Mouse (Mus musculus) limb, embryonic 13.5 days (tissue): ENCODE data around the gene Slc51a. TPM values are rescaled to one million over a fixed set of nuclear protein-coding genes. Genes with fewer than 3 reads are reported as not detected.
"Not testable (repeated sequence)": the region's sequence is repeated elsewhere in the genome, so short reads cannot be mapped to it uniquely, and the experiment has no call there.

ENCODE experiments used
- ATAC-seq: fragments of 200-750 bp; cut with Nextera tagmentation; 2 replicates; pipeline ENCODE4 v1.8.0; 2017; ENCODE audit warnings: low read depth, moderate number of reproducible peaks, moderate TSS enrichment; ENCODE audit not compliant: low FRiP score
- H3K27ac ChIP-seq: fragments of 300-500 bp; sonication (generic); 2 replicates; pipeline ENCODE4 v1.5.1; 2015; ENCODE audit warnings: inconsistent platforms, mild to moderate bottlenecking, moderate library complexity
- H3K27me3 ChIP-seq: fragments of 300-500 bp; sonication (generic); 2 replicates; pipeline ENCODE4 v1.6.1; 2015; ENCODE audit warnings: mild to moderate bottlenecking, inconsistent platforms
- H3K36me3 ChIP-seq: fragments of 300-500 bp; sonication (generic); 2 replicates; pipeline ENCODE4 v1.6.1; 2015; ENCODE audit warnings: inconsistent platforms, mild to moderate bottlenecking, moderate library complexity
- H3K4me1 ChIP-seq: fragments of 300-500 bp; sonication (generic); 2 replicates; pipeline ENCODE4 v1.6.1; 2015; ENCODE audit warnings: inconsistent platforms
- H3K4me2 ChIP-seq: fragments of 300-500 bp; sonication (generic); replicated peaks from 2 replicates; pipeline ENCODE4 v1.6.1; 2015; ENCODE audit warnings: inconsistent platforms, mild to moderate bottlenecking, moderate library complexity
- H3K4me3 ChIP-seq: fragments of 300-500 bp; sonication (generic); 2 replicates; pipeline ENCODE4 v1.5.1; 2015; ENCODE audit warnings: moderate library complexity, mild to moderate bottlenecking, inconsistent platforms
- H3K9ac ChIP-seq: fragments of 300-500 bp; sonication (generic); 2 replicates; pipeline ENCODE4 v1.6.1; 2015; ENCODE audit warnings: mild to moderate bottlenecking, inconsistent platforms
- H3K9me3 ChIP-seq: fragments of 300-500 bp; sonication (generic); 2 replicates; pipeline ENCODE4 v1.6.1; 2016; ENCODE audit warnings: inconsistent platforms
- WGBS: fragments of 180-500 bp; shearing (Covaris S2); methylation state at CpG from one replicate; pipeline ENCODE4 v1.1.7; 2015; 5-methylcytosine and 5-hydroxymethylcytosine counted together
- polyA plus RNA-seq: library from polyadenylated mRNA; unstranded; fragments of >200 nt; fragmentation: Nextera tagmentation; extraction: Ambion mirVana; gene quantifications from 2 replicates; pipeline ENCODE4 v1.2.1, GENCODE M21; 2015

The Slc51a gene
- polyA plus RNA-seq, 1 experiment from 2014 or later, result 0.46 TPM

DNA sequence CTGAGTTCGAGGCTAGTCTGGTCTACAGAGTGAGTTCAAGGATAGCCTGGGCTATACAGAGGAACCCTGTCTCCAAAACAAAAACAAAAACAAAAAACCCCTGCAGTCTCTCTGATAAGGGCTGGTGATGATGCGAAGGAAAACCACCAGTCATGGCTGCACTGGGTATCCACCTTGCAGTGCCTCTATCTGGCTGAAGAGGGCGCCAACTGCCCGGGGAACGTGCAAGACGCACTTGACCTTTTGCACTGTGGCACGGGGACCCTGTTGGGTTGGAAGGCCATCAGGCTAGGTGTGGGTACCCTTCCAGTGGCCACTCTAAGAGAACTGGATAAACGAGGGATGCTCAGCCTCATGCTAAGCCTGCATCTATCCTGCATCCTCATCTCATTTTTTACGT lies 19.7 kb upstream of the Slc51a start:
- no peak overlapping the region for H3K4me3 ChIP-seq
- no peaks in the 10 kb centered on the region for H3K9me3 ChIP-seq
- no peaks in the 10 kb centered on the region for H3K27me3 ChIP-seq
- H3K36me3 ChIP-seq, result no peaks in the 10 kb centered on the region
- no peak overlapping the region for H3K9ac ChIP-seq
- H3K27ac ChIP-seq, result no peak overlapping the region
- ATAC-seq, result no peak
- H3K4me1 ChIP-seq, result peaks cover 35% of the 10 kb centered on the region
- 21% methylated on average over 9 of the region's 9 CpGs for WGBS
- no peak overlapping the region for H3K4me2 ChIP-seq

DNA sequence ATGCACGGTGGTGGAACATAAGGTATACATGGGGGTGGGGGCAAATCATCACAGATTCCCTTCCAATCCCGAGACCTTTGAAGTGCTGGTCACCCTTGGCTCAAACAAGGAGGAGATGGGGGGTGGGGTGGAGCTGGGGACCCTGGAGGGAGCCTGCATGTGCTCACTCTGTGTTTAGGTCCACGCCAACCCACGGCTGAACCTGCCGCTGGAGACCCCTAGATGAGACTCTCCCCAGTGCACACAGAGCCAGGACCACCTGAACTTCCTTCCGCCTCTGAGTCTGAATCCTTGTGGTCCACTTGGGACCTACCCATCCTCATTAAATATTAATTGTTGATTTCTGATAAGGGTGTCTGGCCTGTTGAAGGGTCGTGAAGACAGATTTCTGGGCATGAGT lies 19.2 kb upstream of the Slc51a start:
- Histone ChIP-seq H3K36me3 (no peaks in the 10 kb centered on the region), H3K4me3 (no peak overlapping the region), H3K27me3 (no peaks in the 10 kb centered on the region), H3K9ac (no peak overlapping the region), H3K9me3 (no peaks in the 10 kb centered on the region), H3K4me1 (peaks cover 32% of the 10 kb centered on the region), H3K27ac (no peak overlapping the region), H3K4me2 (no peak overlapping the region)
- no peak for ATAC-seq
- 79% methylated on average over 7 of the region's 7 CpGs for WGBS

DNA sequence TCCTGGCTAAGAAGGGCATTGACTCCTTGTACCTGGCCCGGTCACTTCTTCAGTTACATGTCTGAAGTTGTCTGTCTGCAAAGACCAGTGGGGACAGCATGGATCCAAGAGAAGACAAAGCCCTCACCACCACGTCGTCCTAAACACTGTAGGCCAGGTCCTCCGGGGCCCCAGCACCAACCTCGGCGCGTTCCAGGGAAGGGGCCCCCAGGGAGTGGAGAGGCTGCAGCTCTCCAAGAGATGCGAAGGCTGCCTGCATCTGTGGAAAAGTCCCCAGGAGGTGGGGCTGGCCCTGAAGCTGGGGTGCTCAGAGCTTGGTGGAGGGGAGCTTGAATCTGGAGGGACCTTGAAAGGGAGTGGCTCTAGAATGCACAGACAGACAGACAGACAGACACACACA lies 18.6 kb upstream of the Slc51a start:
- H3K4me3 ChIP-seq, result no peak overlapping the region
- H3K4me2 ChIP-seq, result no peak overlapping the region
- no peak for ATAC-seq
- no peaks in the 10 kb centered on the region for H3K27me3 ChIP-seq
- no peak overlapping the region for H3K27ac ChIP-seq
- WGBS, result 86% methylated on average over 8 of the region's 8 CpGs
- H3K36me3 ChIP-seq, result no peaks in the 10 kb centered on the region
- peaks cover 28% of the 10 kb centered on the region for H3K4me1 ChIP-seq
- H3K9me3 ChIP-seq, result no peaks in the 10 kb centered on the region
- no peak overlapping the region for H3K9ac ChIP-seq

DNA sequence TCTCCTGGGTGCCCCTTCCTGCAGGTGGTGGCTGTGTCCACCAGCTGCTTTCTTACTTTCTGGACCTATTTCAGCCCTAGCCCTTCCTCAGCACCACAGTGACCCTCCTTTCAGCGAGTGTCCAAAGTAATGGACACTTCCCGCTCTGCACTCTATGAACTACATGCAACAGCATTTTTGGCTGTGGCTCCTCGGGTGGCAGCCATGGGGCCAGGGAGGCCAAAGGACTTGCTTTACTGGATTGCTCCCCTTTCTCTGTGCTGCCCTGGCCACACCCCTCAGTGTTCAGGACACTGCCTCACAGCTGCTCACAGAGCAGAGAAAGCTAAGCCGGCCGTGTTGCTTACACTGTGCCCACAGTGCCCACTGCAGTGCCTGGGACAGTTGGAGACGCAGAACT lies 16.0 kb upstream of the Slc51a start:
- H3K27me3 ChIP-seq, result no peaks in the 10 kb centered on the region
- H3K9me3 ChIP-seq, result no peaks in the 10 kb centered on the region
- no peak overlapping the region for H3K4me3 ChIP-seq
- H3K9ac ChIP-seq, result no peak overlapping the region
- H3K36me3 ChIP-seq, result no peaks in the 10 kb centered on the region
- H3K4me2 ChIP-seq, result no peak overlapping the region
- 64% methylated on average over 6 of the region's 6 CpGs for WGBS
- no peak overlapping the region for H3K27ac ChIP-seq
- H3K4me1 ChIP-seq, result peaks cover 19% of the 10 kb centered on the region
- ATAC-seq, result no peak

DNA sequence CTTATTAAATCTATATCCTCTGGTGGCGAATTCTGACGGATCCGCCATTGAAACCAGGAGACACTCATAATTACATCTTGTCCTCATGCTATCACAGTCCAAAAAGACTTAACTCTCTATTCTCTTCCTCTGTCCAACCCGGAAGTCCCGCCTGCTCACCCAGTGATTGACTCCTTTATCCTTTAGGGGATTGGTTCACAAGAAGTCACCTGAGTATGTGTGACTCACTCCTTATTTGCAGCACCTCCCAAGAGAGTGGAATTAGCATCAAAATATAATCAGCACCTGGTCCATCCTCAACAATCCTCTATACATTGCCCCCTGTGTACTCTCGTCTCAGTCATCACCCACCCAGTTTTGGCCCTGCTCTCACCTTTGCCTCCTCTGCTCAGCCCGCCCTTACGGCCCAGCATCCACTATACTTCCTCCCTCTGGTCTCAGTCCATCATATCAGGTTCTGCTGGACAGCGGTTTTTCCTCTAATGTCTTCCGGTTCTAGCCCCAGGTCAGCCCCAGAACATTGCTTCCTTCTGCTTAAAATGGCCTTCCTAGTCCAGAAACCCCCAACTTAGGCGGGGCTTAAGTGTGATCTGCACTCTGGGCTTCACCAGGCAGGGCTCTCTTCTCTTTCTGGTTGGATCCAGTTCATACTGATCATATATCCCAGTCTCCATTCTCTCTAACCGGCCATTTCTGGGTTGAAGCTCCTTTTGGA lies 15.1 kb upstream of the Slc51a start:
- ATAC-seq, result no peak
- H3K4me1 ChIP-seq, result peaks cover 19% of the 10 kb centered on the region
- H3K9me3 ChIP-seq, result no peaks in the 10 kb centered on the region
- no peaks in the 10 kb centered on the region for H3K27me3 ChIP-seq
- H3K27ac ChIP-seq, result no peak overlapping the region
- H3K9ac ChIP-seq, result no peak overlapping the region
- H3K4me3 ChIP-seq, result no peak overlapping the region
- H3K36me3 ChIP-seq, result no peaks in the 10 kb centered on the region
- 83% methylated on average over 12 of the region's 12 CpGs for WGBS
- no peak overlapping the region for H3K4me2 ChIP-seq

DNA sequence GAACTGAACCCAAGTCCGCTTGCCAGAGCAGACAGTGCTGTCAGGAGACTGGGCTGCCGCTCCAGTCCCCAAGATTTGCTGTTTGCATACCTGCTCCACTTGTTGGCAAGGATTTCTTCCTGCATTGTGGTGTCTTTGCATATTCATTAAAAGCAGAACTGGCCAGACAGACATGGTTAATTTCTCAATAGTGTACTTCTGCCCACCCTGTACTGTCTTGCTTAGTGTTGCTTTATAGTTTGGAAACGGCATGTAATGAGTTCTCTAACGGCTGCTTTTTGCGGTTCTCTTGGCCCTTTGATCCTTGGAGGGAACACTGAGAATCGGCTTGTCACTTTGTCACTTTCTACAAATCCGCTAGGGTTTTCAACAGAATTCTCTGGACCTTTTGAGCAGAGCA lies 13.8 kb upstream of the Slc51a start:
- H3K4me1 ChIP-seq, result peaks cover 28% of the 10 kb centered on the region
- no peak for ATAC-seq
- no peak overlapping the region for H3K4me3 ChIP-seq
- 43% methylated on average over 7 of the region's 7 CpGs for WGBS
- H3K36me3 ChIP-seq, result no peaks in the 10 kb centered on the region
- no peaks in the 10 kb centered on the region for H3K9me3 ChIP-seq
- H3K27ac ChIP-seq, result no peak overlapping the region
- no peaks in the 10 kb centered on the region for H3K27me3 ChIP-seq
- no peak overlapping the region for H3K4me2 ChIP-seq
- no peak overlapping the region for H3K9ac ChIP-seq

DNA sequence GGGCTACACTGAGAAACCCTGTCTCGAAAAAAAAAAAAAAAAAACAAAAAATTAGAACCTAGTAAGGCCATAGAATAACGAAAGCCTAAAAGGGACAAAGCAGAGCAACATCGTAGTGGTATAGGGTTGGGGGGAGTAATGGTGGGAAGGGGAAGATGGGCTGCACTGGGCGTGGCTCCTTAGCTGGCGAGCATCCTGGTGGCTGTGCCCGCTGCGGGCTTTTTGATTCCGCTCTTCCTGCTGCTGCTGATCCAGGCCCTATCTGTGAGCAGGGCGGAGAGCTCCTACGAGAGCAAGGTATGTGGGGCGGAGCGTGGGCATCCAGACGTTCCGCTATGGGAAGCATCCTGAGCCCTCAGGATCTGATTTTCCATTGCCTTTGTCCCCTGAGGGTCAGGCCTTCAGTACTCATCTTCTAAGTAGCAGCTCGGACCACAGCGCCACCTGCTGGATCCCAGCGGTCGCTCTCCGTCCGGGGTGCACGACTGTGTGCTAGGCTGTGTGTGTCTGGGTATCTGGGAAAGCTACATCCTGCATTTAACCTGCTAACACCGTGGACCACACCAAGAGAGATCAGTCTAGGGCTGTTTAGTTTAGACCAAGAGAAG lies 11.9 kb upstream of the Slc51a start:
- H3K9me3 ChIP-seq, result no peaks in the 10 kb centered on the region
- WGBS, result 16% methylated on average over 22 of the region's 22 CpGs
- H3K4me3 ChIP-seq, result peak overlapping the region; percentile 34
- peak overlapping the region; percentile 61 for H3K4me2 ChIP-seq
- H3K4me1 ChIP-seq, result peaks cover 35% of the 10 kb centered on the region
- peak overlapping the region; percentile 21; the same call in 1 of the 2 replicates for H3K9ac ChIP-seq
- ATAC-seq, result peak; percentile 80
- H3K27me3 ChIP-seq, result no peaks in the 10 kb centered on the region
- H3K27ac ChIP-seq, result no peak overlapping the region; the same call in 1 of the 2 replicates
- H3K36me3 ChIP-seq, result no peaks in the 10 kb centered on the region

DNA sequence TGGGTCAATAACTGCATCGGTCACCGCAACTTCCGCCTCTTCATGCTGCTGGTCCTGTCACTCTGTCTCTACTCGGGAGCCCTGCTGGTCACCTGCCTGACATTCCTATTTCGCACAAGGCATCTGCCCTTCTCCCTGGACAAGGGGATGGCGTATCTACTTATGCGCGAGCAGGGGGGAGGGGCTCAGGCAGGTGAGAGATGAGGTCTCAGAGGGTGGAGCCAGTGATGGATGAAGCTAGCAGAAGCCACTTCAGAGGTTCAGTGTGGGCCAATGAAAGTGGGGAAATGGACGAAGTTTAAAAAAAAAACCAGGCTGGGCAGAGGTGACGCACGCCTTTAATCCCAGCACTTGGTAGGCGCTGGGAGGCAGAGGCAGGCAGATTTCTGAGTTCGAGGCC lies 11.3 kb upstream of the Slc51a start:
- H3K27ac ChIP-seq, result no peak overlapping the region
- no peak overlapping the region for H3K9ac ChIP-seq
- peaks cover 35% of the 10 kb centered on the region for H3K4me1 ChIP-seq
- H3K4me2 ChIP-seq, result peak overlapping the region; percentile 61
- WGBS, result 67% methylated on average over 13 of the region's 13 CpGs
- ATAC-seq, result no peak
- H3K4me3 ChIP-seq, result no peak overlapping the region
- no peaks in the 10 kb centered on the region for H3K27me3 ChIP-seq
- no peaks in the 10 kb centered on the region for H3K36me3 ChIP-seq
- H3K9me3 ChIP-seq, result no peaks in the 10 kb centered on the region

DNA sequence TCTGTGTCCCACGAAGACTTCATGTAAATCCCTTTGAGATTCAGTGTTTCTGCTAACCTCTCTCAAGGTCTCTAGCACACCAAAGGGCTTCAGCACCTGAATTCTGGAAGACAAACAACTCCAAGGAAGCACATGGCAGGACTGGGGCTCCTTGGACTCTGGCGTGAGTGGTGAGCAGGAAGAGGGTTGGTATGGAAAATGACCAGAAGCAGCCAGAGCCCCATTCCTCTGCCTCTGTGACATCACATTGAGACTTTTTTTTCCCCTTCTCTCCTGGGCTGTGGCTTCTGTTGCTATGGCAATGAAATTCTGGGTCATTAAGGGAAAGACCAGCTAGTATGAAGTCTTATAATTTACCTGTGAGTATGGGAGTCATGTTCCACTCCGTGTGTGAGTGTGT lies 8.3 kb upstream of the Slc51a start, which contains the start of gene Zdhhc19:
TSS of gene Zdhhc19 (plus strand) at position 301 of the 400 bp plus-strand sequence.
- Histone ChIP-seq H3K4me3 (no peak within 1 kb of the TSS), H3K4me2 (no peak within 1 kb of the TSS), H3K36me3 (no peaks in the 10 kb centered on the region), H3K27ac (no peak within 1 kb of the TSS), H3K4me1 (peaks cover 28% of the 10 kb centered on the region), H3K27me3 (no peaks in the 10 kb centered on the region), H3K9me3 (no peaks in the 10 kb centered on the region), H3K9ac (no peak within 1 kb of the TSS)
- no peak for ATAC-seq
- 55% methylated on average over 3 of the region's 3 CpGs for WGBS

DNA sequence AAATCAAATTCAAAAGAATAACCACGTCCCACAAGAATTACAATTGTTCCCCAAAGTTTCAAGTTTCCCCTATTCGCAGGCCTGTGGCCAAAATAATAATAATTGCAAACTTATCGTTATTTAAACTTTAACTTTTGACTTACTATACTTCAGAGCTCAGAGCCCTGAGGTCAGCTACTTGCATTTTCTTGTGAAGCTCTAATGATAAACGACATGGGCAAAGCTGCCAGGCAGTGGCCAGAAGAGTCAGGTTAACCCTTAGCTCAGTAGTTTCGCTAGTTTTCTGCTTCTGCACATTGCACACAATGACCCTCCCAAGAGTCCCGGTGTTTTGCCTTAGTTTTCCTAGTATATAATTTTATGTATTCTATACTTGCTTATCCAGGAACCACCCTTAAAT lies 6.7 kb upstream of the Slc51a start:
- H3K9me3 ChIP-seq, H3K36me3 ChIP-seq, H3K9ac ChIP-seq, H3K4me2 ChIP-seq, H3K27me3 ChIP-seq, H3K27ac ChIP-seq, ATAC-seq, H3K4me3 ChIP-seq: not testable (repeated sequence)
- peaks cover 17% of the 10 kb centered on the region for H3K4me1 ChIP-seq
- WGBS, result 64% methylated on average over 6 of the region's 6 CpGs

DNA sequence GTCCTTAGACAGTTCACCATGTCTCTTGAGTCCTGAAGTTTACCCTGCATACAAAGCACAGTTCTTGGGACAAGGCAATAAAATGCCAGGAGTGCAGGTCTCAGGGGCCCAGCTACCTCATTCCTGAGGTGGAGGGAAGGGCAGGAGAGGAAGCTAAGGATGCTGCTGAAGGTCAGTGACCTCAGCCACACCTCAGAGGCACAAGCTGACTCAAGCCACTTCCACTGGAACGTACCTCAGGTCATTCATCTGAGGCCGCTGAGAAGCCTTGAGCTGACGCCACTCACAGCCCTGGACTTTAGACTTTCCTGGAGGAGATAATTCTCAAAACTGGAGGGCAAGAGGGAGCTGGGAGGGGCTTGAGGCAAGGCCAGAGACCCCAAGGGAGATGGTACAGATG lies 1.3 kb upstream of the Slc51a start:
- 92% methylated on average over 3 of the region's 3 CpGs for WGBS
- ATAC-seq, result no peak
- no peaks in the 10 kb centered on the region for H3K27me3 ChIP-seq
- H3K4me1 ChIP-seq, result 0 out of 2 replicates have a peak, but pooled peaks cover 6% of the 10 kb centered on the region
- H3K9ac ChIP-seq, result no peak overlapping the region
- no peak overlapping the region for H3K4me3 ChIP-seq
- no peak overlapping the region for H3K4me2 ChIP-seq
- no peaks in the 10 kb centered on the region for H3K36me3 ChIP-seq
- no peaks in the 10 kb centered on the region for H3K9me3 ChIP-seq
- no peak overlapping the region for H3K27ac ChIP-seq

DNA sequence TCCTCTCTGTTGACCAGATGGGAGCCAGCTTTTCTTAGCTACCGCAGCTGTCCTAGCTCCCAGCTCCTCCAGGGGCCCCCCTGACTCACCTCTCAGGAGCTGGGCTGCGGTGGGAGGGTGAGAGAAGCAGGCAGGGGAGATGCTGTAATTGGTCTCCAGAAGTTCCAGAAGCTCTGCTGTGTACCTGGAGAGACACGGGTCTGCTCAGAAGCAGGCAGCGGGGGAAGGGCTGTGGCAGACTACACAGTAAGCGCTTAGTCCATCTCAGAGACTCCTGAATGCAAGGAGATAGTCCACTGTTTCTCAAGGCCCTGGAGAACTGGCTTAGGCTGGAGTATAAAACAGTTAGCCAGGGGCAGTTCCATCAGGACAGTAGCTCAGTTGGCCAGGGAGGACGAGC lies 1.6 kb downstream of the Slc51a start:
- no peaks in the 10 kb centered on the region for H3K9me3 ChIP-seq
- 0 out of 2 replicates have a peak, but pooled peaks cover 6% of the 10 kb centered on the region for H3K4me1 ChIP-seq
- H3K27ac ChIP-seq, result no peak overlapping the region
- H3K27me3 ChIP-seq, result no peaks in the 10 kb centered on the region
- no peak overlapping the region for H3K4me2 ChIP-seq
- no peak overlapping the region for H3K9ac ChIP-seq
- no peaks in the 10 kb centered on the region for H3K36me3 ChIP-seq
- H3K4me3 ChIP-seq, result no peak overlapping the region
- WGBS, result 62% methylated on average over 6 of the region's 6 CpGs
- no peak for ATAC-seq

DNA sequence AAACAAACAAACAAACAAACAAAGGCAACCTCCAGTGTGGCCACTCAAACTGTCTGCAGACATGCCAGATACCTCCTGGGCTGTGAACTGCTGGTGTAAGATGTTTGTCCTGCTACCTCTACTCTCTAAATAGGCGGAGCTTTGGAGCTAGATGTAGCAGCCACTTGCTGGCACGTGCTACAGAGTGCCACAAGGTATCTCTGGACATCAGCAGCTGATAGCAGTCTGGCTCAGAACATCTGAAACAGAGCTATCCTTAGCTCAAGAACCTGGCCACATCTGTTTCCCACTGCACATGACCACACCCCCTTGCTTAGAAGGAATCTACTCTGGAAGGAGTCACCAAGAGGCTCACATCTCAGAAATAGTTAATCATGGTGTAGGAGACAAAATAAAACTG lies 2.5 kb downstream of the Slc51a start:
- no peak for ATAC-seq
- H3K36me3 ChIP-seq, result no peaks in the 10 kb centered on the region
- no peak overlapping the region for H3K4me3 ChIP-seq
- no peak overlapping the region for H3K4me2 ChIP-seq
- WGBS, result 77% methylated on average over 2 of the region's 2 CpGs
- H3K9ac ChIP-seq, result no peak overlapping the region
- H3K27ac ChIP-seq, result no peak overlapping the region
- H3K27me3 ChIP-seq, result no peaks in the 10 kb centered on the region
- 0 out of 2 replicates have a peak, but pooled peaks cover 6% of the 10 kb centered on the region for H3K4me1 ChIP-seq
- H3K9me3 ChIP-seq, result no peaks in the 10 kb centered on the region
